Mouse (Mus musculus) thymus, adult 2 months (tissue): ENCODE data around the gene Slc35e2.

ENCODE experiments used
- CTCF ChIP-seq: fragments of 200-500 bp; IDR thresholded peaks from 2 replicates; pipeline ENCODE4 v1.5.1; 2012; ENCODE audit warnings: mild to moderate bottlenecking, control low read depth, low read length, moderate library complexity, borderline replicate concordance; ENCODE audit not compliant: control insufficient read depth, poor library complexity, insufficient read depth; ENCODE audit errors: extremely low read depth
- POLR2A ChIP-seq: fragments of 200-500 bp; IDR thresholded peaks from 2 replicates; pipeline ENCODE4 v1.6.1; 2012; ENCODE audit warnings: mild to moderate bottlenecking, low read length, control low read depth, moderate library complexity; ENCODE audit not compliant: control insufficient read depth, poor library complexity, insufficient read depth; ENCODE audit errors: extremely low read depth

- no peak for TF ChIP-seq POLR2A
- TF ChIP-seq CTCF, result no peak
Observed at GRCm38 (mm10) chr4:155669598-155670075, 68.4 kb downstream of the Slc35e2 start.
